Mouse (Mus musculus): ENCODE results near the gene Dcxr. TPM values are rescaled to one million over a fixed set of nuclear protein-coding genes. Genes with fewer than 3 reads are reported as not detected.

Gene Dcxr
- polyA plus RNA-seq, 1 experiment from 2014 or later, result 14.3 TPM

- Histone ChIP-seq H3K27me3 (ENCODE audit: control insufficient read depth, insufficient read depth, low read length) (no peaks in the 10 kb centered on the region; the same call in 1 of the 2 replicates), H3K36me3 (ENCODE audit: control insufficient read depth, insufficient read depth, low read length) (0 out of 2 replicates have a peak, but pooled peaks cover 8% of the 10 kb centered on the region), H3K4me3 (ENCODE audit: low read depth, low read length) (no peak overlapping the region), H3K27ac (ENCODE audit: low read depth, low read length) (0 out of 2 replicates have a peak overlapping the region, but pooled peaks have one; percentile 30), H3K4me2 (replicated peaks; ENCODE audit: low read depth, low read length) (0 out of 2 replicates have a peak overlapping the region, but pooled peaks have one; percentile 3), H3K9me3 (ENCODE audit: control insufficient read depth, low read length) (no peaks in the 10 kb centered on the region), H3K4me1 (replicated peaks; ENCODE audit: control insufficient read depth, insufficient read depth, low read length) (peaks cover 22% of the 10 kb centered on the region), H3K9ac (ENCODE audit: low read depth, low read length) (no peak overlapping the region)
- ATAC-seq (ENCODE audit: low FRiP score) (no peak), DNase-seq (ENCODE audit: low spot score) (peak; percentile 3)
- 61% methylated on average over 5 of the region's 5 CpGs for whole genome bisulfite sequencing
Observed at GRCm38 (mm10) chr11:120706120-120706519, 21.0 kb downstream of the Dcxr start.

- Histone ChIP-seq H3K4me3 (ENCODE audit: low read depth, low read length) (no peak overlapping the region), H3K27ac (ENCODE audit: low read depth, low read length) (peak overlapping the region; percentile 33; the same call in 1 of the 2 replicates), H3K9ac (ENCODE audit: low read depth, low read length) (peak overlapping the region; percentile 41; the same call in 1 of the 2 replicates), H3K4me1 (replicated peaks; ENCODE audit: control insufficient read depth, insufficient read depth, low read length) (peaks cover 22% of the 10 kb centered on the region), H3K9me3 (ENCODE audit: control insufficient read depth, low read length) (no peaks in the 10 kb centered on the region), H3K27me3 (ENCODE audit: control insufficient read depth, insufficient read depth, low read length) (no peaks in the 10 kb centered on the region; the same call in 1 of the 2 replicates), H3K36me3 (ENCODE audit: control insufficient read depth, insufficient read depth, low read length) (0 out of 2 replicates have a peak, but pooled peaks cover 8% of the 10 kb centered on the region), H3K4me2 (replicated peaks; ENCODE audit: low read depth, low read length) (no peak overlapping the region)
- DNase-seq (ENCODE audit: low spot score) (peak; percentile 33), ATAC-seq (ENCODE audit: low FRiP score) (peak; percentile 27; the same call in 1 of the 2 replicates)
- WGBS, result 5% methylated on average over 8 of the region's 8 CpGs
Observed at GRCm38 (mm10) chr11:120704486-120705325, 22.4 kb downstream of the Dcxr start.

- peaks cover 22% of the 10 kb centered on the region for H3K4me1 ChIP-seq (replicated peaks; ENCODE audit: control insufficient read depth, insufficient read depth, low read length)
- no peak for DNase-seq (ENCODE audit: low spot score)
Observed at GRCm38 (mm10) chr11:120703696-120704454, 23.2 kb downstream of the Dcxr start.

GRCm38 (mm10) chr11:120697741-120698140 lies 29.3 kb downstream of the Dcxr start:
- Histone ChIP-seq H3K4me2 (replicated peaks; ENCODE audit: low read depth, low read length) (no peak overlapping the region), H3K36me3 (ENCODE audit: control insufficient read depth, insufficient read depth, low read length) (peaks cover 8% of the 10 kb centered on the region; the same call in 1 of the 2 replicates), H3K4me3 (ENCODE audit: low read depth, low read length) (no peak overlapping the region), H3K9ac (ENCODE audit: low read depth, low read length) (no peak overlapping the region), H3K9me3 (ENCODE audit: control insufficient read depth, low read length) (no peaks in the 10 kb centered on the region), H3K27me3 (ENCODE audit: control insufficient read depth, insufficient read depth, low read length) (no peaks in the 10 kb centered on the region), H3K27ac (ENCODE audit: low read depth, low read length) (no peak overlapping the region), H3K4me1 (replicated peaks; ENCODE audit: control insufficient read depth, insufficient read depth, low read length) (peaks cover 5% of the 10 kb centered on the region; the same call in 1 of the 2 replicates)
- DNase-seq (ENCODE audit: low spot score) (no peak), ATAC-seq (ENCODE audit: low FRiP score) (no peak)
- WGBS, result 69% methylated on average over 9 of the region's 10 CpGs

More at GRCm38 (mm10) chr11:120703696-120704454, 23.2 kb downstream of the Dcxr start:
- no peak overlapping the region for H3K4me2 ChIP-seq (replicated peaks; ENCODE audit: low read depth, low read length)
- no peaks in the 10 kb centered on the region for H3K9me3 ChIP-seq (ENCODE audit: control insufficient read depth, low read length)
- 0 out of 2 replicates have a peak, but pooled peaks cover 6% of the 10 kb centered on the region for H3K36me3 ChIP-seq (ENCODE audit: control insufficient read depth, insufficient read depth, low read length)
- H3K4me3 ChIP-seq (ENCODE audit: low read depth, low read length), result no peak overlapping the region
- 41% methylated on average over 15 of the region's 15 CpGs for WGBS
- H3K27ac ChIP-seq (ENCODE audit: low read depth, low read length), result peak overlapping the region; percentile 33; the same call in 1 of the 2 replicates
- H3K9ac ChIP-seq (ENCODE audit: low read depth, low read length), result no peak overlapping the region
- ATAC-seq (ENCODE audit: low FRiP score), result no peak
- no peaks in the 10 kb centered on the region; the same call in 1 of the 2 replicates for H3K27me3 ChIP-seq (ENCODE audit: control insufficient read depth, insufficient read depth, low read length)

- Histone ChIP-seq H3K9ac (ENCODE audit: low read depth, low read length) (no peak overlapping the region), H3K36me3 (ENCODE audit: control insufficient read depth, insufficient read depth, low read length) (peaks cover 5% of the 10 kb centered on the region; the same call in 1 of the 2 replicates), H3K27ac (ENCODE audit: low read depth, low read length) (no peak overlapping the region), H3K27me3 (ENCODE audit: control insufficient read depth, insufficient read depth, low read length) (no peaks in the 10 kb centered on the region), H3K4me3 (ENCODE audit: low read depth, low read length) (no peak overlapping the region), H3K9me3 (ENCODE audit: control insufficient read depth, low read length) (no peaks in the 10 kb centered on the region), H3K4me1 (replicated peaks; ENCODE audit: control insufficient read depth, insufficient read depth, low read length) (peaks cover 5% of the 10 kb centered on the region; the same call in 1 of the 2 replicates), H3K4me2 (replicated peaks; ENCODE audit: low read depth, low read length) (no peak overlapping the region)
- ATAC-seq (ENCODE audit: low FRiP score) (no peak), DNase-seq (ENCODE audit: low spot score) (no peak)
- 94% methylated on average over 6 of the region's 6 CpGs for WGBS
Observed at GRCm38 (mm10) chr11:120696568-120696967, 30.5 kb downstream of the Dcxr start.

- peak overlapping the region; percentile 43; the same call in 1 of the 2 replicates for H3K27ac ChIP-seq (ENCODE audit: low read depth, low read length)
- peak; percentile 51 for ATAC-seq (ENCODE audit: low FRiP score)
- H3K4me3 ChIP-seq (ENCODE audit: low read depth, low read length), result no peak overlapping the region
- peaks cover 5% of the 10 kb centered on the region; the same call in 1 of the 2 replicates for H3K4me1 ChIP-seq (replicated peaks; ENCODE audit: control insufficient read depth, insufficient read depth, low read length)
- peak; percentile 27 for DNase-seq (ENCODE audit: low spot score)
- peaks cover 5% of the 10 kb centered on the region; the same call in 1 of the 2 replicates for H3K36me3 ChIP-seq (ENCODE audit: control insufficient read depth, insufficient read depth, low read length)
- H3K9ac ChIP-seq (ENCODE audit: low read depth, low read length), result no peak overlapping the region
- H3K4me2 ChIP-seq (replicated peaks; ENCODE audit: low read depth, low read length), result no peak overlapping the region
- no peaks in the 10 kb centered on the region for H3K9me3 ChIP-seq (ENCODE audit: control insufficient read depth, low read length)
- no peaks in the 10 kb centered on the region for H3K27me3 ChIP-seq (ENCODE audit: control insufficient read depth, insufficient read depth, low read length)
- WGBS, result 39% methylated on average over 12 of the region's 12 CpGs
Observed at GRCm38 (mm10) chr11:120695641-120696040, 31.4 kb downstream of the Dcxr start.

- Histone ChIP-seq H3K4me2 (replicated peaks; ENCODE audit: low read depth, low read length) (no peak overlapping the region), H3K9me3 (ENCODE audit: control insufficient read depth, low read length) (no peaks in the 10 kb centered on the region), H3K4me3 (ENCODE audit: low read depth, low read length) (no peak overlapping the region), H3K27ac (ENCODE audit: low read depth, low read length) (no peak overlapping the region), H3K27me3 (ENCODE audit: control insufficient read depth, insufficient read depth, low read length) (no peaks in the 10 kb centered on the region), H3K4me1 (replicated peaks; ENCODE audit: control insufficient read depth, insufficient read depth, low read length) (peaks cover 5% of the 10 kb centered on the region; the same call in 1 of the 2 replicates), H3K9ac (ENCODE audit: low read depth, low read length) (0 out of 2 replicates have a peak overlapping the region, but pooled peaks have one; percentile 8), H3K36me3 (ENCODE audit: control insufficient read depth, insufficient read depth, low read length) (peaks cover 9% of the 10 kb centered on the region; the same call in 1 of the 2 replicates)
- WGBS, result 27% methylated on average over 4 of the region's 4 CpGs
- ATAC-seq (ENCODE audit: low FRiP score) (peak; percentile 78), DNase-seq (ENCODE audit: low spot score) (peak; percentile 46)
Observed at GRCm38 (mm10) chr11:120695184-120695583, 31.9 kb downstream of the Dcxr start.

GRCm38 (mm10) chr11:120693461-120693860 lies 33.6 kb downstream of the Dcxr start:
- DNase-seq (ENCODE audit: low spot score), result no peak
- peaks cover 5% of the 10 kb centered on the region; the same call in 1 of the 2 replicates for H3K4me1 ChIP-seq (replicated peaks; ENCODE audit: control insufficient read depth, insufficient read depth, low read length)
- no peaks in the 10 kb centered on the region for H3K9me3 ChIP-seq (ENCODE audit: control insufficient read depth, low read length)
- H3K27ac ChIP-seq (ENCODE audit: low read depth, low read length), result no peak overlapping the region
- no peak for ATAC-seq (ENCODE audit: low FRiP score)
- H3K27me3 ChIP-seq (ENCODE audit: control insufficient read depth, insufficient read depth, low read length), result no peaks in the 10 kb centered on the region
- H3K36me3 ChIP-seq (ENCODE audit: control insufficient read depth, insufficient read depth, low read length), result peaks cover 9% of the 10 kb centered on the region; the same call in 1 of the 2 replicates
- H3K9ac ChIP-seq (ENCODE audit: low read depth, low read length), result no peak overlapping the region
- no peak overlapping the region for H3K4me2 ChIP-seq (replicated peaks; ENCODE audit: low read depth, low read length)
- H3K4me3 ChIP-seq (ENCODE audit: low read depth, low read length), result no peak overlapping the region
- 44% methylated on average over 3 of the region's 3 CpGs for WGBS
